Mouse (Mus musculus): ENCODE data around the gene Kcnd3. TPM values are rescaled to one million over a fixed set of nuclear protein-coding genes. Genes with fewer than 3 reads are reported as not detected.

Gene Kcnd3
- polyA plus RNA-seq, 1 experiment from 2014 or later, result 0.37 TPM

DNA sequence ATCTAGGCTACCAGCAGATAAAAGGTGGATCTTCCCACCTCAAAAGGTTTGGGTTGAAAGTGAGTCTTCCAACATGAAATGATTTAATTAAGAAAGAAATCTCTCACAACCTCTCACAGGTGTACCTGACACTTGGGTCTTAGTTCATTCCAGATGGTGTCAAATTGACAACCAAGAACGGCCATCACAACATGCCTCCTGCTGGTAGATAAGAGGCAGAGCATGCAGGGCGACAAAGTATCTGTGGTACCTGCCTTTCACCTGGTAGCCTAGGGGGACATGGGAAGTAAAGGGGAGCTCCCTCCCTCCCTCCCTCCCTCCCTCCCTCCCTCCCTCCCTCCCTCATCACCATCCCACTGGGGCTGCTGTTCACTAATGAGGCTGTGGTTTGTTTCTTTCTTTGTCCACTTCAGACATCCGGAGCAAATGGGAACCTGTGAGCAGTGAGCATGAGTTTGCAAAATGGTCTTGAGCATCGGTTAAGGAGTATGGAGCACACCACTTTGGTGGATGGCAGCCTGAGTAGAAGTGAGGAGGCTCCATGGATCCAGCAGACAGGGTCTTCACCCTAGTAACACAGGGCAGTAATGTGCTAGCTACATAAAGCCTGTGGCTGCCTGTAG, 11.1 kb upstream of the Kcnd3 start:
- Histone ChIP-seq H3K27me3 (replicated peaks; ENCODE audit: control insufficient read depth, insufficient read depth, low read length) (0 out of 2 replicates have a peak, but pooled peaks cover under 1% of the 10 kb centered on the region), H3K9ac (ENCODE audit: low read depth, low read length) (no peak overlapping the region), H3K36me3 (ENCODE audit: control insufficient read depth, insufficient read depth, low read length) (no peaks in the 10 kb centered on the region), H3K4me2 (no peak overlapping the region), H3K9me3 (ENCODE audit: control insufficient read depth, low read length) (no peaks in the 10 kb centered on the region), H3K4me3 (ENCODE audit: low read depth, low read length) (no peak overlapping the region), H3K27ac (ENCODE audit: low read depth, low read length) (no peak overlapping the region), H3K4me1 (replicated peaks; ENCODE audit: control insufficient read depth, insufficient read depth, low read length) (no peaks in the 10 kb centered on the region)
- no peak for DNase-seq (ENCODE audit: low spot score)
- WGBS, result 49% methylated on average over 4 of the region's 4 CpGs
- ATAC-seq (replicated peaks; ENCODE audit: low FRiP score), result no peak

DNA sequence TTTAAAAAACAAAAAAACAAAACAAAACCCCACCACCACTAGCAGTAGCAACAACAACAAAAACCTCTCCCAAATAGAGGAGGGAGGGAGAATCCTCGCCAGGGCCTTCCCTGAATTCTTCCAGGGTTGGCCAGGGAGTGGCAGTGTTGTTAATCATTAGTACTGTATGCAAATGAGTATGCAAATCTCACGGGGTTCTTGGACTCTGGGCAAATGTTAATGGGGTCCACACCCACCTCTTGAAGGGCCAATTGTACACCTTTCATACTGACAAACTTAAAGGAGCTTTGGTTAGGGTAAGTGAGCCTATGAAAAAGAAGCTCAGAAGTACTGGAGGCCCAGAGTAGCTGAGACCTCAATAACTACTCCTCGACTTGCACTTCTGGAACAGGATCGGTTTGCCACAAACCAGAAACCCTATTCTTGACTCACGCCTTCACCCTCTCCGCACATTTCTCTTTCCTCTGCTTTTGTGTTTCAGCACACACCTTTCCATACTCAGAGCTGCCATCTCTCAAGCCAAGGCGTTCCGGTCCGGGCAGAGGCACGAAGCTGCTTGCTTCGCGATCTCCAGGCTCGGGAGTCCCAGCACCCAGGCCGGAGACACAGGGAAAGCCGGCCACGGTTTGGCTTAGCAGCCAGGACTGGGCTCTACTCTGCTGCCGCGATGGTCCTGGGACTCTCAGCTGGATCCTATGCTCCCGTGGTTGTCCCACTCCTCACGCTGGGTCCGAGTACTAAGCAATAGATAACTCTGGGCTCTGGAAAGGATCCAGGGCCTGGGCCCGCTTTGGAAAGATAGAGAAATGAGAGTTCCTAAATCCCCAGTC, 1.3 kb upstream of the Kcnd3 start:
- H3K4me3 ChIP-seq (ENCODE audit: low read depth, low read length), result no peak overlapping the region; the same call in 1 of the 2 replicates
- H3K4me1 ChIP-seq (replicated peaks; ENCODE audit: control insufficient read depth, insufficient read depth, low read length), result peaks cover 6% of the 10 kb centered on the region; the same call in 1 of the 2 replicates
- DNase-seq (ENCODE audit: low spot score) (peak; percentile 48), ATAC-seq (replicated peaks; ENCODE audit: low FRiP score) (no peak)
- H3K27me3 ChIP-seq (replicated peaks; ENCODE audit: control insufficient read depth, insufficient read depth, low read length), result peaks cover 68% of the 10 kb centered on the region
- WGBS, result 3% methylated on average over 22 of the region's 22 CpGs
- no peaks in the 10 kb centered on the region for H3K9me3 ChIP-seq (ENCODE audit: control insufficient read depth, low read length)
- no peaks in the 10 kb centered on the region for H3K36me3 ChIP-seq (ENCODE audit: control insufficient read depth, insufficient read depth, low read length)
- H3K27ac ChIP-seq (ENCODE audit: low read depth, low read length), result no peak overlapping the region
- peak overlapping the region; percentile 85 for H3K4me2 ChIP-seq
- H3K9ac ChIP-seq (ENCODE audit: low read depth, low read length), result no peak overlapping the region

DNA sequence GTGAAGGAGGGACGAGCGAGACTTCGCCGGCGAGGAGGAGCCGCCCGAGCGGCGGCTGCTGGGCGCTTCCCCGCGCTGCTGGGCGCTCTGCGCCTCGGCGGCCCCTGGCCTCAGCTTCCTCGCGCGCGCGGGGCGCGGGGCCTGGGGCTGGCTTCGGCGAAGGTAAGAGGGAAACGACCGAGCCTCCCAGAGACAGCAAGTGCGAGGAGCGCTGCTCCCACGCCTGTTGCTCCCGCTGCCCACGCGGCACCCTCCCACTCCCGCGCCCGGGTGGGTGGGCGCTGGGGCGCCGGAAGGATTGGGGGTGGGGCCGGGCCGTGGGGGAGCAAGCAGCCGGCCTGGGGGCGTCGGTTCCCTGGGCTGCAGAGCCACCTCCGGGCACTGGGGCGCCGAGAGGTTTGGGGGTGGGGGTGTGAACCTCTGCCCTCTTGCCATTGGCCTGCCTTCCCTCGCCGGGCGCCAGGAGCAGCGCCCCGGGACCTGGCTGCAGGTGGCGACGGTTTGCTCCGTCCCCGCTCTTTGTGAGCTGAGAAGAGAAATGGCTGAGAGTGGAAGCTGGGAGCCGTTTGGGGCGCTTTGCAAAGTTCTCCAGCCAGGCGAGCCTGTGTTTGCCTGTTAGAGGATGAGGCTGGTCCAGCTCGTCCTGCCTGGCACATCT, 555 bp downstream of the Kcnd3 start:
- ATAC-seq (replicated peaks; ENCODE audit: low FRiP score), result no peak
- no peak overlapping the region for H3K9ac ChIP-seq (ENCODE audit: low read depth, low read length)
- H3K9me3 ChIP-seq (ENCODE audit: control insufficient read depth, low read length), result no peaks in the 10 kb centered on the region
- no peak overlapping the region for H3K27ac ChIP-seq (ENCODE audit: low read depth, low read length)
- H3K36me3 ChIP-seq (ENCODE audit: control insufficient read depth, insufficient read depth, low read length), result no peaks in the 10 kb centered on the region
- peak overlapping the region; percentile 54 for H3K4me3 ChIP-seq (ENCODE audit: low read depth, low read length)
- peaks cover 6% of the 10 kb centered on the region; the same call in 1 of the 2 replicates for H3K4me1 ChIP-seq (replicated peaks; ENCODE audit: control insufficient read depth, insufficient read depth, low read length)
- peak; percentile 41 for DNase-seq (ENCODE audit: low spot score)
- peak overlapping the region; percentile 85 for H3K4me2 ChIP-seq
- peaks cover 64% of the 10 kb centered on the region for H3K27me3 ChIP-seq (replicated peaks; ENCODE audit: control insufficient read depth, insufficient read depth, low read length)
- under 1% methylated on average over 37 of the region's 60 CpGs for WGBS

DNA sequence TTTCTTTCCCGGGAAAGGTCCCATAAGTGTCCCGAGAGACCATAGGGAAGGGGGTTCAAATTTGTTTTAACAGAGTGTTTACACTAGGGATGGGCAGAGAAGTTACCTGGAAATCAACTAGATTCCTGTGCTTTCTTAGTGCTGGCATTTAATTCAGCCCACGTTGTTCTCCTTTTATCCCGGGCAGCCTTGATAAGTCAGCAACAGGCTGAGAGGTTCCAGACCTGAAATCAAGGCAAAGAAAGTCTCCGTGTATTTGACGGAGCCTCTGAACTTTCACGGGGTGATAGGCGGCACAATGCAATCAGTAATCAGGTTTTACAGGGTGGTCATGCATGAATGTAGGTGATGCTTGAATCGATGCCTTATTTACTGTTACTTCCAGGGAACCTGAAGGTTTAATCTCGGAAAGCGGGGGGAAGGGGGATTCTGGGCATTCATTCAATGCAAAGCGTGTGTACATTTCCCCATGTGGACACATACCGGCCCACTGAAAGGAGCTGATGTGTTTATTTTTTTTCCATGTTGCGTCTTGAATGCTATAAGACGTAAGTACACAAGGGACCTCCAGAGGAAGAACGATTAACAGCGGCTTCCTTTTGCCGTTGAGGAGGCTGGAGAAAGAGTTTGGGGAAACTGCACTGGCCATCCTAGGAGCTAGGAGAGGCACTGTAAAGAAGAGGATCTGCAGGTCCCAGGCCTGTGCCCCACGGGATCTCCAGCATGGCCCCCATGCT, 1.3 kb downstream of the Kcnd3 start:
- no peak for ATAC-seq (replicated peaks; ENCODE audit: low FRiP score)
- 9% methylated on average over 19 of the region's 19 CpGs for WGBS
- no peak overlapping the region for H3K9ac ChIP-seq (ENCODE audit: low read depth, low read length)

DNA sequence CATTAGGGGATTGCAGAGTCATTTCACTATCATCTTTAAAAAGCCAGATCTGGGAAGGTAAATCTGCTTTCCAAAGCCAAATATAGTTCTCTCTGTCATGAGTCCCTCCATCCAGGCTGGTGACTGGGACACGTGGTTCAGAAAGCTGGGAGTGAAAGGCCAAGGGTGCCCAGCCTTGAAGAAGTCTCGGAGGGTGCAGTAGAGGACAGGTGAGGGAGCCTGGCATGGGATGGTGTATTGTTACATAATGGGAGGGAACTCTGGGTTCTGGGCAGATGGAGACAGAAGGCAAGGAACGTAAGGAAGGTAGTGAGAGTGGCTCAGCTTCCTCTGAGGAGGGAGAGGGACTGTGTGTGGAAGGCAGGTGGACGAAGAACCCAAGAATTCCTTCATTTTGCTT, 5.5 kb downstream of the Kcnd3 start:
- DNase-seq (ENCODE audit: low spot score) (no peak), ATAC-seq (replicated peaks; ENCODE audit: low FRiP score) (no peak)
- H3K27ac ChIP-seq (ENCODE audit: low read depth, low read length), result no peak overlapping the region
- H3K4me3 ChIP-seq (ENCODE audit: low read depth, low read length), result no peak overlapping the region
- 65% methylated on average over 4 of the region's 4 CpGs for WGBS
- H3K4me2 ChIP-seq, result no peak overlapping the region
- H3K36me3 ChIP-seq (ENCODE audit: control insufficient read depth, insufficient read depth, low read length), result no peaks in the 10 kb centered on the region
- 0 out of 2 replicates have a peak, but pooled peaks cover 1% of the 10 kb centered on the region for H3K4me1 ChIP-seq (replicated peaks; ENCODE audit: control insufficient read depth, insufficient read depth, low read length)
- H3K27me3 ChIP-seq (replicated peaks; ENCODE audit: control insufficient read depth, insufficient read depth, low read length), result peaks cover 29% of the 10 kb centered on the region
- H3K9me3 ChIP-seq (ENCODE audit: control insufficient read depth, low read length), result no peaks in the 10 kb centered on the region
- no peak overlapping the region for H3K9ac ChIP-seq (ENCODE audit: low read depth, low read length)

More for the DNA sequence above, 1.3 kb downstream of the Kcnd3 start:
- Histone ChIP-seq H3K27ac (ENCODE audit: low read depth, low read length) (no peak overlapping the region), H3K4me2 (peak overlapping the region; percentile 85), H3K36me3 (ENCODE audit: control insufficient read depth, insufficient read depth, low read length) (no peaks in the 10 kb centered on the region), H3K4me1 (replicated peaks; ENCODE audit: control insufficient read depth, insufficient read depth, low read length) (peaks cover 6% of the 10 kb centered on the region; the same call in 1 of the 2 replicates), H3K9me3 (ENCODE audit: control insufficient read depth, low read length) (no peaks in the 10 kb centered on the region), H3K4me3 (ENCODE audit: low read depth, low read length) (peak overlapping the region; percentile 54; the same call in 1 of the 2 replicates), H3K27me3 (replicated peaks; ENCODE audit: control insufficient read depth, insufficient read depth, low read length) (peaks cover 64% of the 10 kb centered on the region)
- no peak for DNase-seq (ENCODE audit: low spot score)

DNA sequence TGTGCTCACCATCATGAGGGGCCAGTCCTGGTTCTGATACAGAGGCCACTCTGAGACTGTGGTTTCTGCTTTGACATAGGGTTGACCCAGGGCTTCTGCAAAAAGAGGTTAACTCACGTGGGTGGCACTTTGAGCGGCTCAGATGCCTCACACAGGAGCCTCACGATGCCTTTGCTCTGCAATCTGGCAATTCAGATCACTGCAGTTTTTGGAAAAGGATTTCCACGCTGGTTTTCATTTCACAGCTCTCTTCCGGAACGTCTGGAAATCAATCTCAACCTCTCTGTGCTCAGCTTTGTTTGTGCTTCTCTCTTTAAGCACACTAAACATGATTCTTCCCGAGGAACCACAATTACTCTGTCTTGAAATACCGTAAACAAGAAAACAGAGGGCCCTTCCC, 14.4 kb downstream of the Kcnd3 start:
- 66% methylated on average over 8 of the region's 8 CpGs for WGBS
- no peaks in the 10 kb centered on the region for H3K36me3 ChIP-seq (ENCODE audit: control insufficient read depth, insufficient read depth, low read length)
- no peak overlapping the region for H3K27ac ChIP-seq (ENCODE audit: low read depth, low read length)
- no peak overlapping the region for H3K4me2 ChIP-seq
- H3K9me3 ChIP-seq (ENCODE audit: control insufficient read depth, low read length), result no peaks in the 10 kb centered on the region
- no peaks in the 10 kb centered on the region; the same call in 1 of the 2 replicates for H3K27me3 ChIP-seq (replicated peaks; ENCODE audit: control insufficient read depth, insufficient read depth, low read length)
- DNase-seq (ENCODE audit: low spot score) (no peak), ATAC-seq (replicated peaks; ENCODE audit: low FRiP score) (no peak)
- H3K4me1 ChIP-seq (replicated peaks; ENCODE audit: control insufficient read depth, insufficient read depth, low read length), result no peaks in the 10 kb centered on the region
- H3K9ac ChIP-seq (ENCODE audit: low read depth, low read length), result no peak overlapping the region
- H3K4me3 ChIP-seq (ENCODE audit: low read depth, low read length), result no peak overlapping the region

DNA sequence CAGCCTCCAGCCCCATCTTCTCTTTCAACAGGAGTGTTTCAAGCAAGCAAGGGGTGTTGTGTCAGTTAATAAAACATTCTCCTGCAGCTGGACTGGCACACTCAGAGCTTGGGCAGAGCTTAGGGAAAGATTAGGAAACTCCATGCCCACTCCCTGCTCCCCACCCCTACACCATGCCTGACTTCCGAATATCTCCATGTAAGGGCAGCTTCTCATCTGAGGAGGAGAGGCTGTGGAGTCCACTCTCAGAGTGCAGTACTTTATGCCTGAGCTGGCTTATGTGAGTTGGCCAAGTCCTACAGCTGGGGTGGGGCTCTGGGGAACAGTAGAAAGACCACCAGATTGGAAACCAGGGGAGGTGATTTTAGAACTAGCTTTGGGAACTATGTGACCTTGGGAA, 20.4 kb downstream of the Kcnd3 start:
- WGBS, result 68% methylated on average over 1 of the region's 1 CpGs
- Histone ChIP-seq H3K4me3 (ENCODE audit: low read depth, low read length) (no peak overlapping the region), H3K9me3 (ENCODE audit: control insufficient read depth, low read length) (no peaks in the 10 kb centered on the region), H3K36me3 (ENCODE audit: control insufficient read depth, insufficient read depth, low read length) (no peaks in the 10 kb centered on the region), H3K27ac (ENCODE audit: low read depth, low read length) (no peak overlapping the region), H3K4me2 (no peak overlapping the region), H3K27me3 (replicated peaks; ENCODE audit: control insufficient read depth, insufficient read depth, low read length) (no peaks in the 10 kb centered on the region), H3K4me1 (replicated peaks; ENCODE audit: control insufficient read depth, insufficient read depth, low read length) (no peaks in the 10 kb centered on the region), H3K9ac (ENCODE audit: low read depth, low read length) (no peak overlapping the region)
- no peak for DNase-seq (ENCODE audit: low spot score)
- ATAC-seq (replicated peaks; ENCODE audit: low FRiP score), result no peak

DNA sequence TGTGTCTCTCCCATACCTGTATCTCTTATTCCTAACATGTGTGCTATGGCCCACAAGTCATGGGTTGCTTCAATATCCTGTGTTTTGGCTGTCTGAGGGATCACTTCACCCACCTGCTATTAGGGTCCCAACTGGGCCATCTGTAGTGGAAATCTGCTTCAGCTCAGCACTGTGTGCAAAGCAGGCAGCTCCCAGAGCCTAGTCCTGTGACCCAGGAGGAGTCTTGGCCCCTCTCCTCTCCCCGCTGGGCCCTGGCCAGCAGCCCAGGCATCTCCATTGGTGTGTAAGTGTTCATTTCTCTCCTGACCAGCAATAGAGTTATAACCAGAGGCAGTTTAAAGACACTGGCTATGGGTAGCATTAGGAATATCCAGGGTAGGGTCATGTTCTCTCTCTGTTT, 24.3 kb downstream of the Kcnd3 start:
- H3K27ac ChIP-seq (ENCODE audit: low read depth, low read length), result no peak overlapping the region
- no peaks in the 10 kb centered on the region for H3K27me3 ChIP-seq (replicated peaks; ENCODE audit: control insufficient read depth, insufficient read depth, low read length)
- no peaks in the 10 kb centered on the region for H3K4me1 ChIP-seq (replicated peaks; ENCODE audit: control insufficient read depth, insufficient read depth, low read length)
- ATAC-seq (replicated peaks; ENCODE audit: low FRiP score), result no peak
- 72% methylated on average over 1 of the region's 1 CpGs for WGBS
- no peak overlapping the region for H3K4me2 ChIP-seq
- DNase-seq (ENCODE audit: low spot score), result no peak
- no peaks in the 10 kb centered on the region for H3K9me3 ChIP-seq (ENCODE audit: control insufficient read depth, low read length)
- H3K36me3 ChIP-seq (ENCODE audit: control insufficient read depth, insufficient read depth, low read length), result no peaks in the 10 kb centered on the region
- H3K4me3 ChIP-seq (ENCODE audit: low read depth, low read length), result no peak overlapping the region
- no peak overlapping the region for H3K9ac ChIP-seq (ENCODE audit: low read depth, low read length)

All from liver, embryonic 11.5 days (tissue).